Mouse (Mus musculus): ENCODE results near the gene 1700030J22Rik.

Gene 1700030J22Rik

GRCm38 (mm10) chr8:116951778-116952177 is 27.0 kb downstream of the 1700030J22Rik start:
- DNase-seq (ENCODE audit: low read depth) = no peak

- no peak for DNase-seq (ENCODE audit: low read depth)
Measured at GRCm38 (mm10) chr8:116951369-116951768, 27.4 kb downstream of the 1700030J22Rik start.

- no peak for DNase-seq (ENCODE audit: low read depth)
Measured at GRCm38 (mm10) chr8:116947589-116947988, 31.2 kb downstream of the 1700030J22Rik start.

GRCm38 (mm10) chr8:116946851-116947250 is 31.9 kb downstream of the 1700030J22Rik start:
- DNase-seq (ENCODE audit: low read depth) = no peak

- DNase-seq (ENCODE audit: low read depth) = no peak
Measured at GRCm38 (mm10) chr8:116946268-116946838, 32.4 kb downstream of the 1700030J22Rik start.

GRCm38 (mm10) chr8:116945169-116945910 is 33.4 kb downstream of the 1700030J22Rik start:
- no peak for DNase-seq (ENCODE audit: low read depth)

GRCm38 (mm10) chr8:116944385-116944696 is 34.4 kb downstream of the 1700030J22Rik start:
- DNase-seq (ENCODE audit: low read depth) = no peak

GRCm38 (mm10) chr8:116943555-116944384 is 35.0 kb downstream of the 1700030J22Rik start:
- peak; percentile 70 for DNase-seq (ENCODE audit: low read depth)

- peak; percentile 83 for DNase-seq (ENCODE audit: low read depth)
Measured at GRCm38 (mm10) chr8:116943161-116943554, 35.6 kb downstream of the 1700030J22Rik start, which contains the start of gene Atmin. Atmin (plus strand) TSS chr8:116943393.

GRCm38 (mm10) chr8:116942284-116943058 is 36.3 kb downstream of the 1700030J22Rik start:
- no peak for DNase-seq (ENCODE audit: low read depth)

- DNase-seq (ENCODE audit: low read depth) = no peak
Measured at GRCm38 (mm10) chr8:116935506-116935905, 43.3 kb downstream of the 1700030J22Rik start.

GRCm38 (mm10) chr8:116934976-116935375 is 43.8 kb downstream of the 1700030J22Rik start:
- no peak for DNase-seq (ENCODE audit: low read depth)

GRCm38 (mm10) chr8:116928588-116928987 is 50.2 kb downstream of the 1700030J22Rik start:
- no peak for DNase-seq (ENCODE audit: low read depth)

- DNase-seq (ENCODE audit: low read depth) = peak; percentile 61
Measured at GRCm38 (mm10) chr8:116927880-116928279, 50.9 kb downstream of the 1700030J22Rik start.

- peak; percentile 94 for DNase-seq (ENCODE audit: low read depth)
Measured at GRCm38 (mm10) chr8:116923526-116923925, 55.2 kb downstream of the 1700030J22Rik start.

GRCm38 (mm10) chr8:116922060-116922757 is 56.5 kb downstream of the 1700030J22Rik start:
- no peak for DNase-seq (ENCODE audit: low read depth)

- DNase-seq (ENCODE audit: low read depth) = peak; percentile 98
Measured at GRCm38 (mm10) chr8:116921337-116922059, 57.3 kb downstream of the 1700030J22Rik start, which contains the start of the genes Cmc2 and Cenpn. Cmc2 (minus strand) TSS chr8:116921455. Cenpn (plus strand) TSS chr8:116921730.

- no peak for DNase-seq (ENCODE audit: low read depth)
Measured at GRCm38 (mm10) chr8:116921005-116921336, 57.8 kb downstream of the 1700030J22Rik start.

Measured in 416B (cell line).